Mouse (Mus musculus) kidney, adult 2 months (tissue): ENCODE measurements at regions not wholly inside any gene's neighbourhood (a gene's known extent, or its start where the extent isn't known, plus 50 kb on each side); places are given as distances from the start of the nearest gene placed in this dataset.

Experiments used
- DNase-seq: peaks from one replicate; pipeline ENCODE4 v3.0.0; 2021
- H3K27ac ChIP-seq: fragments of 200-500 bp; 2 replicates; pipeline ENCODE4 v1.5.1; 2012; ENCODE audit warnings: low read depth, low read length, control low read depth, inconsistent platforms; ENCODE audit not compliant: insufficient read depth
- H3K27me3 ChIP-seq: fragments of 200-500 bp; replicated peaks from 2 replicates; pipeline ENCODE4 v1.6.1; 2012; ENCODE audit warnings: mild to moderate bottlenecking, moderate library complexity, low read length, inconsistent platforms; ENCODE audit not compliant: control insufficient read depth, insufficient read depth
- H3K36me3 ChIP-seq: fragments of 200-500 bp; 2 replicates; pipeline ENCODE4 v1.6.1; 2012; ENCODE audit warnings: mild to moderate bottlenecking, moderate library complexity, low read length, inconsistent platforms; ENCODE audit not compliant: control insufficient read depth, insufficient read depth
- H3K4me1 ChIP-seq: fragments of 200-500 bp; 2 replicates; pipeline ENCODE4 v1.6.1; 2011; ENCODE audit warnings: low read length; ENCODE audit not compliant: control insufficient read depth, insufficient read depth
- H3K4me3 ChIP-seq: fragments of 200-500 bp; 2 replicates; pipeline ENCODE4 v1.5.1; 2011; ENCODE audit warnings: mild to moderate bottlenecking, low read depth, low read length, control low read depth; ENCODE audit not compliant: insufficient read depth
- CTCF ChIP-seq: fragments of 200-500 bp; conservative IDR thresholded peaks from 2 replicates; pipeline ENCODE4 v1.5.1; 2011; ENCODE audit warnings: low read depth, mild to moderate bottlenecking, control low read depth, low read length, moderate library complexity, mixed read lengths; ENCODE audit not compliant: insufficient read depth, insufficient read length
- POLR2A ChIP-seq: fragments of 200-500 bp; IDR thresholded peaks from one replicate; pipeline ENCODE4 v1.6.1; 2011; ENCODE audit warnings: low read depth, low read length, control low read depth
- WGBS: fragments of 180-500 bp; shearing (Covaris S2); methylation state at CpG from one replicate; pipeline ENCODE4 v1.1.7; 2018; 5-methylcytosine and 5-hydroxymethylcytosine counted together

GRCm38 (mm10) chr15:96755951-96756350, 56.4 kb upstream of the Slc38a2 start:
- H3K36me3 ChIP-seq, result no peaks in the 10 kb centered on the region
- peaks cover 3% of the 10 kb centered on the region; the same call in 1 of the 2 replicates for H3K4me1 ChIP-seq
- WGBS, result 52% methylated on average over 6 of the region's 6 CpGs
- no peak overlapping the region for H3K4me3 ChIP-seq
- TF ChIP-seq CTCF, result no peak
- TF ChIP-seq POLR2A, result no peak
- H3K27me3 ChIP-seq, result no peaks in the 10 kb centered on the region
- DNase-seq, result peak; percentile 48
- no peak overlapping the region for H3K27ac ChIP-seq

DNA sequence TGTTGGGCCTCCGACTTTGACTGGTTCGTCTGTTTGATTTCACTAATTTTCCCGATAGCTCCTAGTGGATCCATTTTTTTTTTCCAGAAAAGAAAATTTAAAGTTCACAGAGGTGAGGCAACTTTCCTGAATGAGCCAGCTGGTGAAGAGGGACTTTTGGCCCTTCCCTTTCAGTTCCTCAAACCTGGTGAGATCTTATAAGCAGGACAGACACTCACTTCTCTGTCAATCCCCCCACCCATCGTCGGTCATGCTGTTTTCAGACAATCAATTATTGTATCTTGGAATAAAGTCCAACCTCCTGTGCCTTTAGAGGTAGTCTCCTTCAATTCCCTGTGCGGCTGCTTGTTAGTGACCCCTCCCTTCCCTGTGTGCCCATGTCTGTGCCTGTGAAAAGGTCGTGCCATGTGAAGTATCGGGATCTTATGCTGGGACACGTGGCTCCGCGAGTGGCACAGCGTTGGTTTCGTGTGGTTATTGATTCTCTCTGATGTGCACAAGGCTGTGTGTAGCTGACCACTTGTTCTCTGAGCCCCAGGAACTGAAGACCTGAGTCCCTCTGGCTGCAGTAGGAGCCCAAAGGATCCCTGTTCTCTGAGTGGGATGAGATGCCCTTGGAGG, 55.9 kb upstream of the Slc38a2 start:
- Histone ChIP-seq H3K4me3 (no peak overlapping the region), H3K36me3 (no peaks in the 10 kb centered on the region), H3K4me1 (peaks cover 3% of the 10 kb centered on the region; the same call in 1 of the 2 replicates), H3K27me3 (no peaks in the 10 kb centered on the region), H3K27ac (no peak overlapping the region)
- no peak for DNase-seq
- WGBS, result 94% methylated on average over 13 of the region's 13 CpGs
- TF ChIP-seq POLR2A (no peak), CTCF (no peak)

DNA sequence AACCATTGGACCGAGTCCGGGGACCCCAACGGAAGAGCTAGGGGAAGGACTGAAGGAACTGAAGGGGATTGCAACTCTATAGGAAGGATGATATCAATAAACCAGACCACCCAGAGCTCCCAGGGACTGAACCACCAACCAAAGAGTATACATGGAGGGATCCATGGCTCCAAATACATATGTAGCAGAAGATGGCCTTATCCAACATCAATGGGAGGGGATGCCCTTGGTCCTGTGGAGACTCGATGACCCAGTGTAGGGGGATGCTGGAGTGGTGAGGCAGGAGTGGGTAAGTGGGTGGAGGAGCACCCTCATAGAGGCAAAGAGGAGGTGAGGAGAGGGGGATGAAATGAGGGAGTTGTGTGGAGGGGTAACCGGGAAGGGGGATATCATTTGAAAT, 54.5 kb upstream of the Slc38a2 start:
- Histone ChIP-seq H3K4me3 (no peak overlapping the region), H3K27ac (no peak overlapping the region), H3K4me1 (peaks cover 3% of the 10 kb centered on the region; the same call in 1 of the 2 replicates), H3K27me3 (no peaks in the 10 kb centered on the region; the same call in 1 of the 2 replicates), H3K36me3 (no peaks in the 10 kb centered on the region)
- TF ChIP-seq POLR2A (no peak), CTCF (no peak)
- 97% methylated on average over 5 of the region's 5 CpGs for WGBS
- no peak for DNase-seq

DNA sequence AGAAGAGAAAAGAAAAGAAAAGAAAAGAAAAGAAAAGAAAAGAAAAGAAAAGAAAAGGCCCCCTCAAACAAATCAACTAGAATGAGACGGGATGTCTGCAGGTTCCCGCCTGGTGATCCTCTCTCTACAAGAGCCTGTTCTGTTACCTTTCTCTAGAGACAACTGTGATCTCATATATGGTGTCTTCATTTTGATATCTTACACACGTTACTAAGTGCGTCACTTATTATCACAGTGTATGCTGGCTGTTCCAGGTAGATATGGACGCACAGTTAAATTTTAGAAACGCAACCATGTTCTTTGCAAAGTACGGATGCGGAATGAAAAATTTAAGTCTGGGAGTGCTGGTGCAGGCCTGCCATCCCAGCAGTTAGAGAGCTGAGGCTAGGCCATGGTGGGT, 53.2 kb upstream of the Slc38a2 start:
- DNase-seq, result no peak
- H3K4me3 ChIP-seq, result no peak overlapping the region
- H3K4me1 ChIP-seq, result peaks cover 3% of the 10 kb centered on the region; the same call in 1 of the 2 replicates
- WGBS, result 98% methylated on average over 8 of the region's 8 CpGs
- no peaks in the 10 kb centered on the region; the same call in 1 of the 2 replicates for H3K27me3 ChIP-seq
- H3K36me3 ChIP-seq, result no peaks in the 10 kb centered on the region
- no peak for TF ChIP-seq CTCF
- no peak for TF ChIP-seq POLR2A
- no peak overlapping the region for H3K27ac ChIP-seq

DNA sequence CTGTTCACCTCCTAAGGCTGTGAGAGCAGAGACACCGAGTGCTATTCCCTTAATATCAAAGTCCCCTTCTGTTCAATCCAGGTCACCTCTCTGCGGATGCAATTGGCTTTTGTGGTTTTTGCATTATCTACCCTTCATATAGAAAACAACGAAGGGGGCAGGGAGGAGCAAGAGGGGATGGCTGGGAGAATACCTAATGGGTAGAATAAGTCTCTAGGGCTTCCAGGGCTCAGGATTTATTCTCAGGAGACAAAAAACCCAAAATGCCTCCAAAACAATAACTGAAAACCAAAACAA, 52.5 kb upstream of the Slc38a2 start:
- Histone ChIP-seq H3K27me3 (no peaks in the 10 kb centered on the region; the same call in 1 of the 2 replicates), H3K4me1 (peaks cover 3% of the 10 kb centered on the region; the same call in 1 of the 2 replicates), H3K27ac (no peak overlapping the region), H3K36me3 (no peaks in the 10 kb centered on the region), H3K4me3 (no peak overlapping the region)
- DNase-seq, result no peak
- WGBS, result 87% methylated on average over 3 of the region's 3 CpGs
- TF ChIP-seq CTCF (no peak), POLR2A (no peak)

DNA sequence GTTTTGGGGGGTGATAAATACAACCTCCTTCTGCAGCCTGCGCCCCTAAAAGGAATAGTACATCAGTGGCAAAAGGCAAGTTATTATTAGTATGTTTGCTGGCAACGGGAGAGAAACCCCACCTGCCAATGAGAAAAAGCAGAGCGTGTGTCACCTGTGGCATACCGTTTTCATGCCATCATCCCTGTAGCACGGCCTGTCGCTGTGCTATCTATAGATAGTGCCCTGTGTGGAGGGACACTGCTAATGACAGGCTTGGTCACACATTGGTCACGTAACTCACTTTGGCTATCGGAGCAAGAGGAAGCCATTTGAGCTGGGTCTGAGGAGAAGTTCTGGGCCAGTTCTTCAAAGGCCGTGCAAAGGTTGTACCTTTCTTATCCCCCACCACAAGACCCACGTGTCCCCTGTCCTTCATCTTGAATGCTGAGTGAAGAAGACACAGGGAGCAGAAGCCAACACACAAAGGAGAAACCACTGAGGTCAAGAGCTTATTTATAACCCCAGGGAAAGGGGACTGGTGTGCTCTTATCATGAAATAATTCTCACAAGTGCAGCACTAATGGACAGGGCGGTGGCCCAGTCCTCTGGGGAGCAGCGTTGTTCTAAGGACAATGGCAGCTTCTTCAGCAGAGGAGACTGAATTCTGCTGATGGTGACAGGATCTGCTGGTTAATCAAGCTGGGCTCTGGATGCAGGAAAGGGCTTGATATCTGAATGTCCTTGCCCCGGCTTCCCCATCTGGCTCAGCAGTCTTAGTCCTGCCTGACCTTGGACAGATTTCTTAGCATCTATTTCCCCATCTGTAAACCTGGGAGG, 51.9 kb upstream of the Slc38a2 start:
- DNase-seq, result no peak
- no peak for TF ChIP-seq CTCF
- no peak for TF ChIP-seq POLR2A
- Histone ChIP-seq H3K36me3 (no peaks in the 10 kb centered on the region), H3K4me1 (peaks cover 3% of the 10 kb centered on the region; the same call in 1 of the 2 replicates), H3K27me3 (no peaks in the 10 kb centered on the region; the same call in 1 of the 2 replicates), H3K4me3 (no peak overlapping the region), H3K27ac (no peak overlapping the region)
- 93% methylated on average over 13 of the region's 13 CpGs for WGBS

DNA sequence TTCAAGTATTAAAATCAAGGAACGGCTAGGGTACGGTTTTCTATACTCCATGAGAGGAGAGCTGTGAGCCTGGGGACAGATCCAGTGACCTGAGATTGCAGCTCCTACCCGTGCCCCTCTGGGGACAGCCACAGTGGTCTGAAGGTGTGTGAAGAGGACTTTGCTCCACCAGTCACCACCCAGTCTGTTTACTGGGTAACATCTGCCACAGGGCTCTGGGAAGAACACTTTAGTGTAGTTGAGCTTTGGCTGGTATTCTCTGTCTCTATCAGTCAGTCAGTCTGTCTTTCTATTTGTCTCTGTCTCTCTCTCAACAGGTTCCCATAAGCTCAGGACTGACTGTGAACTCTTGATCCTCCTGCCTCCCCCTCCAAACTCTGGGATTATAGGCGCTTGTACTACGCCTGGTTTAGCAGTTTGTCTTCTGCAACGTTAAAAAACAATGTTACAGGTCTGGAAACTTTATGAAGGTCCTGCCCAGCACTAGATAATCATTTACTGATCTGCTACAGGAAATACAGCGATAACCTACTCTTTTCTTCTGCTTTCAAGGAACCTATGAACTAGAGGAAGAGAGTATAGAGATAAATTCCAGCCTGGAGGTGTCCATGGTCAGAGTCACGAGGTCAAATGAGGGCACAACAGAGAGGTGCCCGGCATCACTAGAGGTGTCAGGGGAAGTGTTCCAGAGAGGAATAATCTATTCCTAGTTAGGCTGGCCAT, 50.2 kb upstream of the Slc38a2 start:
- WGBS, result 41% methylated on average over 9 of the region's 9 CpGs

More for the DNA sequence above, 50.2 kb upstream of the Slc38a2 start:
- Histone ChIP-seq H3K27ac (no peak overlapping the region), H3K27me3 (no peaks in the 10 kb centered on the region; the same call in 1 of the 2 replicates), H3K4me1 (no peaks in the 10 kb centered on the region), H3K4me3 (no peak overlapping the region), H3K36me3 (no peaks in the 10 kb centered on the region)
- TF ChIP-seq POLR2A (no peak), CTCF (no peak)
- DNase-seq, result no peak
